Comparison of ENCODE assay signal across 22 mouse cellular contexts in the genomic region with DNA sequence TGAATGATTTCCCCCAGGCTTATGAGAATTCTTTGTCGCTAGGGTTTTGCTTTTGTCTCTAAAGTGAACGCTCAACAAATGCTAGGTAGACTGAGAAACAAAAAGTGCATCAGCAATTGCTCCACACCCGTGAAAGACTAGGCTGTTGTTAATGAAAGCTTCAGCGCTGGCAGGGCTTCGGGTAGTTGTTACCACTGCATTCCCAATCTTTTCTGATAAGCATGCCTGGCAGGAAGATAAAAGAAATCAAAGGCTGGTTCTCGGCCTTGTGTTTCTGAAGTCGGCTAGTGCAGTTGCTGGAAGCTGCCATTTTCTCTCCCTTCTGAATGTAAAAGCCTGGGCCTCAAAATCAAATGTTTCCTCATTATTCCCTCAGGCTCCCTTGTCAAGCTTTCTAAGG.
DNase-seq lines count a peak whose midpoint lies in the region; ATAC-seq and TF ChIP-seq lines count a peak whose summit lies in the region.
"Had no signal": no experiment of that assay in that cellular context is flagged by ENCODE, and none has a peak within 500 bp of the region (broad histone marks: within the 10 kb centered on the region; RNA-seq: fewer than 3 reads in every experiment).

No protein-coding gene starts in this region.

- no peak for TF ChIP-seq CTCF in olfactory bulb, adult 2 months (IDR thresholded peaks at IDR 0.05; ENCODE audit: insufficient read depth, low read depth, low read length)

- no peak overlapping the region for H3K4me3 ChIP-seq in forebrain, embryonic 15.5 days
- no peak overlapping the region for H3K4me3 ChIP-seq in forebrain, embryonic 16.5 days (replicated peaks; ENCODE audit: low read length)
- H3K4me3 ChIP-seq in hindbrain, embryonic 16.5 days (ENCODE audit: low read length) = no peak overlapping the region
- no peak overlapping the region for H3K4me3 ChIP-seq in hindbrain, embryonic 13.5 days
- H3K4me3 ChIP-seq in midbrain, embryonic 14.5 days (replicated peaks; ENCODE audit: low read depth, low read length) = no peak overlapping the region
- H3K4me3 ChIP-seq in olfactory bulb, adult 2 months (ENCODE audit: insufficient read depth, low read depth, low read length) = no peak overlapping the region
- no peak overlapping the region for H3K4me3 ChIP-seq in kidney, embryonic 15.5 days (replicated peaks)
- H3K4me3 ChIP-seq: embryonic facial prominence, embryonic 12.5 days; gastrocnemius, adult 2 months; hindbrain, embryonic 15.5 days; limb, embryonic 13.5 days; liver, embryonic 12.5 days; midbrain, embryonic 12.5 days had no signal

- ATAC-seq in forebrain, embryonic 15.5 days (replicated peaks) = no peak; the same call in 1 of the 2 replicates
- ATAC-seq in forebrain, embryonic 16.5 days = no peak
- no peak for ATAC-seq in hindbrain, embryonic 16.5 days
- ATAC-seq in hindbrain, embryonic 13.5 days (ENCODE audit: low FRiP score) = no peak
- no peak; the same call in 1 of the 2 replicates for ATAC-seq in midbrain, embryonic 14.5 days (ENCODE audit: low FRiP score, low TSS enrichment)
- no peak for ATAC-seq in kidney, embryonic 15.5 days (replicated peaks; ENCODE audit: low FRiP score)
- ATAC-seq: intestine, embryonic 16.5 days; liver, embryonic 12.5 days had no signal

- peaks cover 26% of the 10 kb centered on the region for H3K4me1 ChIP-seq in forebrain, embryonic 15.5 days
- peaks cover 19% of the 10 kb centered on the region for H3K4me1 ChIP-seq in forebrain, embryonic 16.5 days (replicated peaks; ENCODE audit: control insufficient read depth, insufficient read depth, low read length)
- H3K4me1 ChIP-seq in hindbrain, embryonic 16.5 days (ENCODE audit: control insufficient read depth, insufficient read depth, low read depth, low read length) = peaks cover 7% of the 10 kb centered on the region; the same call in 1 of the 2 replicates
- peaks cover 12% of the 10 kb centered on the region for H3K4me1 ChIP-seq in hindbrain, embryonic 13.5 days (replicated peaks)
- H3K4me1 ChIP-seq in midbrain, embryonic 14.5 days (ENCODE audit: control insufficient read depth, insufficient read depth, low read length) = peaks cover 12% of the 10 kb centered on the region
- H3K4me1 ChIP-seq in olfactory bulb, adult 2 months (ENCODE audit: control insufficient read depth, insufficient read depth, low read length) = peaks cover 3% of the 10 kb centered on the region
- H3K4me1 ChIP-seq in kidney, embryonic 15.5 days = no peaks in the 10 kb centered on the region
- H3K4me1 ChIP-seq: liver, embryonic 12.5 days had no signal

- peak overlapping the region; percentile 37; the same call in 1 of the 2 replicates for H3K27ac ChIP-seq in forebrain, embryonic 15.5 days (replicated peaks)
- H3K27ac ChIP-seq in forebrain, embryonic 16.5 days (ENCODE audit: low read length) = no peak overlapping the region
- 0 out of 2 replicates have a peak overlapping the region, but pooled peaks have one; percentile 24 for H3K27ac ChIP-seq in hindbrain, embryonic 16.5 days (ENCODE audit: low read depth, low read length)
- H3K27ac ChIP-seq in hindbrain, embryonic 13.5 days = no peak overlapping the region
- H3K27ac ChIP-seq in midbrain, embryonic 14.5 days (replicated peaks; ENCODE audit: low read depth, low read length) = 0 out of 2 replicates have a peak overlapping the region, but pooled peaks have one; percentile 32
- H3K27ac ChIP-seq in olfactory bulb, adult 2 months (ENCODE audit: insufficient read depth, low read depth, low read length) = peak overlapping the region; percentile 44; the same call in 1 of the 2 replicates
- H3K27ac ChIP-seq in kidney, embryonic 15.5 days = no peak overlapping the region
- H3K27ac ChIP-seq: embryonic facial prominence, embryonic 12.5 days; gastrocnemius, adult 2 months; hindbrain, embryonic 15.5 days; limb, embryonic 13.5 days; liver, embryonic 12.5 days; midbrain, embryonic 12.5 days; stomach, postnatal 0 days had no signal

- DNase-seq in midbrain, embryonic 14.5 days = peak; percentile 65
- DNase-seq: adrenal gland, adult 8-10 months; cerebellum, adult 11 months; gastrocnemius, adult 2 months; kidney, postnatal 36 days; lung, adult 18-20 months; lung, postnatal 10 days; thymus, adult 2 months; thymus, postnatal 4 days had no signal

- H3K9me3 ChIP-seq in forebrain, embryonic 15.5 days = no peaks in the 10 kb centered on the region
- H3K9me3 ChIP-seq in forebrain, embryonic 16.5 days (ENCODE audit: control insufficient read depth, low read length) = no peaks in the 10 kb centered on the region
- H3K9me3 ChIP-seq in hindbrain, embryonic 16.5 days (ENCODE audit: control insufficient read depth, low read length) = no peaks in the 10 kb centered on the region
- no peaks in the 10 kb centered on the region for H3K9me3 ChIP-seq in hindbrain, embryonic 13.5 days
- H3K9me3 ChIP-seq in midbrain, embryonic 14.5 days (ENCODE audit: control insufficient read depth, low read length) = no peaks in the 10 kb centered on the region
- H3K9me3 ChIP-seq in kidney, embryonic 15.5 days (replicated peaks) = no peaks in the 10 kb centered on the region
- H3K9me3 ChIP-seq: embryonic facial prominence, embryonic 12.5 days; hindbrain, embryonic 15.5 days; limb, embryonic 13.5 days; liver, embryonic 12.5 days; midbrain, embryonic 12.5 days had no signal

- H3K4me2 ChIP-seq in forebrain, embryonic 15.5 days (replicated peaks) = no peak overlapping the region
- no peak overlapping the region for H3K4me2 ChIP-seq in forebrain, embryonic 16.5 days (ENCODE audit: low read length)
- H3K4me2 ChIP-seq in hindbrain, embryonic 16.5 days (ENCODE audit: low read length) = no peak overlapping the region
- no peak overlapping the region for H3K4me2 ChIP-seq in hindbrain, embryonic 13.5 days
- no peak overlapping the region for H3K4me2 ChIP-seq in midbrain, embryonic 14.5 days (ENCODE audit: low read length)
- no peak overlapping the region for H3K4me2 ChIP-seq in kidney, embryonic 15.5 days
- H3K4me2 ChIP-seq: embryonic facial prominence, embryonic 12.5 days; hindbrain, embryonic 15.5 days; limb, embryonic 13.5 days; liver, embryonic 12.5 days; midbrain, embryonic 12.5 days had no signal

- 15% methylated on average over 7 of the region's 7 CpGs for WGBS in forebrain, embryonic 15.5 days
- WGBS in forebrain, embryonic 16.5 days = 6% methylated on average over 7 of the region's 7 CpGs
- WGBS in hindbrain, embryonic 16.5 days = 37% methylated on average over 7 of the region's 7 CpGs
- 38% methylated on average over 7 of the region's 7 CpGs for WGBS in hindbrain, embryonic 13.5 days
- 14% methylated on average over 7 of the region's 7 CpGs for WGBS in midbrain, embryonic 14.5 days
- WGBS in olfactory bulb, adult 2 months = 50% methylated on average over 7 of the region's 7 CpGs
- WGBS in kidney, embryonic 15.5 days = 71% methylated on average over 7 of the region's 7 CpGs

- no peak overlapping the region for H3K9ac ChIP-seq in forebrain, embryonic 15.5 days (replicated peaks)
- no peak overlapping the region for H3K9ac ChIP-seq in forebrain, embryonic 16.5 days (replicated peaks; ENCODE audit: low read depth, low read length)
- no peak overlapping the region for H3K9ac ChIP-seq in hindbrain, embryonic 16.5 days (ENCODE audit: low read depth, low read length)
- no peak overlapping the region for H3K9ac ChIP-seq in hindbrain, embryonic 13.5 days
- no peak overlapping the region for H3K9ac ChIP-seq in midbrain, embryonic 14.5 days (replicated peaks; ENCODE audit: low read length)
- no peak overlapping the region for H3K9ac ChIP-seq in kidney, embryonic 15.5 days
- H3K9ac ChIP-seq: embryonic facial prominence, embryonic 12.5 days; hindbrain, embryonic 15.5 days; limb, embryonic 13.5 days; liver, embryonic 12.5 days; midbrain, embryonic 12.5 days had no signal

- no peaks in the 10 kb centered on the region for H3K36me3 ChIP-seq in forebrain, embryonic 15.5 days
- H3K36me3 ChIP-seq in forebrain, embryonic 16.5 days (ENCODE audit: control insufficient read depth, insufficient read depth) = no peaks in the 10 kb centered on the region
- no peaks in the 10 kb centered on the region for H3K36me3 ChIP-seq in hindbrain, embryonic 16.5 days (ENCODE audit: control insufficient read depth, insufficient read depth, low read length)
- H3K36me3 ChIP-seq in hindbrain, embryonic 13.5 days = no peaks in the 10 kb centered on the region
- no peaks in the 10 kb centered on the region for H3K36me3 ChIP-seq in midbrain, embryonic 14.5 days (ENCODE audit: control insufficient read depth, insufficient read depth, low read length)
- no peaks in the 10 kb centered on the region for H3K36me3 ChIP-seq in kidney, embryonic 15.5 days
- H3K36me3 ChIP-seq: embryonic facial prominence, embryonic 12.5 days; hindbrain, embryonic 15.5 days; limb, embryonic 13.5 days; liver, embryonic 12.5 days; midbrain, embryonic 12.5 days had no signal

- H3K27me3 ChIP-seq in forebrain, embryonic 15.5 days = no peaks in the 10 kb centered on the region
- H3K27me3 ChIP-seq in forebrain, embryonic 16.5 days (replicated peaks; ENCODE audit: control insufficient read depth, insufficient read depth, low read length) = no peaks in the 10 kb centered on the region
- H3K27me3 ChIP-seq in hindbrain, embryonic 16.5 days (replicated peaks; ENCODE audit: control insufficient read depth, insufficient read depth, low read length) = no peaks in the 10 kb centered on the region
- no peaks in the 10 kb centered on the region for H3K27me3 ChIP-seq in hindbrain, embryonic 13.5 days
- H3K27me3 ChIP-seq in midbrain, embryonic 14.5 days (ENCODE audit: control insufficient read depth, insufficient read depth, low read length) = no peaks in the 10 kb centered on the region
- no peaks in the 10 kb centered on the region for H3K27me3 ChIP-seq in kidney, embryonic 15.5 days
- H3K27me3 ChIP-seq: embryonic facial prominence, embryonic 12.5 days; hindbrain, embryonic 15.5 days; limb, embryonic 13.5 days; liver, embryonic 12.5 days; midbrain, embryonic 12.5 days had no signal

- TF ChIP-seq POLR2A in olfactory bulb, adult 2 months (IDR thresholded peaks at IDR 0.05; ENCODE audit: insufficient read depth, low read depth, low read length) = no peak

Comparison
In these comparisons a context has a peak if more than half of its experiments do, and no peak if none do; other contexts are left out.
1. H3K27ac ChIP-seq: peak in forebrain, embryonic 15.5 days (single experiment), hindbrain, embryonic 16.5 days (single experiment), midbrain, embryonic 14.5 days (single experiment) and olfactory bulb, adult 2 months (single experiment); none in forebrain, embryonic 16.5 days (single experiment), hindbrain, embryonic 13.5 days (single experiment) and kidney, embryonic 15.5 days (single experiment).